Mouse (Mus musculus) stomach, postnatal 0 days (tissue): ENCODE results near the gene Hoxd13. TPM values are rescaled to one million over a fixed set of nuclear protein-coding genes. Genes with fewer than 3 reads are reported as not detected.
A peak's percentile ranks its signal among the peaks of the same experiment; 100 is the strongest.

Experiments
- ATAC-seq: fragments of 200-750 bp; cut with Nextera tagmentation; 2 replicates; pipeline ENCODE4 v1.8.0; 2017; ENCODE audit not compliant: low FRiP score, low TSS enrichment
- DNase-seq: peaks from one replicate; pipeline ENCODE4 v3.0.0-alpha.2; 2016; ENCODE audit warnings: low spot score
- H3K27ac ChIP-seq: fragments of 300-500 bp; sonication (generic); replicated peaks from 2 replicates; pipeline ENCODE4 v1.5.1; 2014; ENCODE audit warnings: mild to moderate bottlenecking, control low read depth
- H3K27me3 ChIP-seq: fragments of 300-500 bp; sonication (generic); 2 replicates; pipeline ENCODE4 v1.6.1; 2014; ENCODE audit warnings: low read length; ENCODE audit not compliant: control insufficient read depth, insufficient read depth
- H3K36me3 ChIP-seq: fragments of 300-500 bp; sonication (generic); 2 replicates; pipeline ENCODE4 v1.6.1; 2014; ENCODE audit warnings: low read length, mixed read lengths; ENCODE audit not compliant: control insufficient read depth, insufficient read depth
- H3K4me1 ChIP-seq: fragments of 300-500 bp; sonication (generic); replicated peaks from 2 replicates; pipeline ENCODE4 v1.6.1; 2014; ENCODE audit warnings: antibody characterized with exemption; ENCODE audit not compliant: control insufficient read depth, insufficient read depth
- H3K4me2 ChIP-seq: fragments of 300-500 bp; sonication (generic); replicated peaks from 2 replicates; pipeline ENCODE4 v1.6.1; 2014; ENCODE audit warnings: low read depth, mild to moderate bottlenecking, control low read depth, moderate library complexity
- H3K4me3 ChIP-seq: fragments of 300-500 bp; sonication (generic); 2 replicates; pipeline ENCODE4 v1.5.1; 2014; ENCODE audit warnings: low read depth, low read length, control low read depth
- H3K9ac ChIP-seq: fragments of 300-500 bp; sonication (generic); 2 replicates; pipeline ENCODE4 v1.6.1; 2014; ENCODE audit warnings: mild to moderate bottlenecking, low read length, control low read depth, mixed read lengths
- H3K9me3 ChIP-seq: fragments of 300-500 bp; sonication (generic); 2 replicates; pipeline ENCODE4 v1.6.1; 2016; ENCODE audit warnings: low read length; ENCODE audit not compliant: control insufficient read depth
- CTCF ChIP-seq: IDR thresholded peaks from 2 replicates; pipeline ENCODE4 v1.5.1; 2016; ENCODE audit warnings: antibody characterized with exemption, low read depth, mild to moderate bottlenecking, moderate library complexity
- EP300 ChIP-seq: optimal IDR thresholded peaks from 2 replicates; pipeline ENCODE3; 2016; ENCODE audit warnings: antibody characterized with exemption
- WGBS: fragments of 180-500 bp; shearing (Covaris S2); extraction: QIAGEN DNeasy Blood & Tissue Kit; methylation state at CpG from one replicate; pipeline ENCODE4 v1.1.7; 2014; 5-methylcytosine and 5-hydroxymethylcytosine counted together
- polyA plus RNA-seq: library from polyadenylated mRNA; unstranded; fragments of >200 nt; fragmentation: Nextera tagmentation; extraction: Ambion mirVana; gene quantifications from 2 replicates; pipeline ENCODE4 v1.2.1, GENCODE M21; 2015

Gene Hoxd13
- polyA plus RNA-seq, 1 experiment from 2014 or later = not detected

DNA sequence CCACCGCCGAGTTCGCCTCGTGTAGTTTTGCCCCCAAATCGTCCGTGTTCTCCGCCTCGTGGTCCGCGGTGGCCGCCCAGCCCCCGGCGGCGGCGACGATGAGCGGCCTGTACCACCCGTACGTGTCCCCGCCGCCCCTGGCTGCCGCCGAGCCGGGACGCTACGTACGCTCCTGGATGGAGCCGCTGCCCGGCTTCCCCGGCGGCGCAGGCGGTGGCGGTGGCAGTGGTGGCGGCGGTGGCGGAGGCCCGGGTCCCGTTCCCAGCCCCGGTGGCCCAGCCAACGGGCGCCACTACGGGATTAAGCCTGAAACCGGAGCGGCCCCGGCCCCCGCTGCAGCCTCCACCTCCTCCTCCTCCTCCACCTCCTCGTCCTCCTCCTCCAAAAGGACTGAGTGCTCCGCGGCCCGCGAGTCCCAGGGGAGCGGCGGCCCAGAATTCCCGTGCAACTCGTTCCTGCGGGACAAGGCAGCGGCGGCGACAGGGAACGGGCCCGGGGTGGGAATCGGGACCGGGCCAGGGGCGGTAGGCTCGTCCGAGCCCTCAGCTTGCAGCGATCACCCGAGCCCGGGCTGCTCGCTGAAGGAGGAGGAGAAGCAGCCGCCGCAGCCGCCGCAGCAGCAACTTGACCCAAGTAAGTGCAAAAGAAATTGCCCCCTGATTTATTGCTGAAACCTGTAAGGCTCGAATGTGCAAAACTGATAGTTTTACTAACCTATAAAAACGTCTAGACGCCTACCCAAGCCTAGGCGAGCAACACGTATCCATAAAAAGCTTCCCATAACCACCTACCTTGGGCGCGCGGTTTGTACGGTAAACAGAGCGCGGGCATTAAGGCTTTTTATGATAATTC lies 30.3 kb downstream of the Hoxd13 start:
- Histone ChIP-seq H3K9ac (no peak overlapping the region), H3K27ac (no peak overlapping the region), H3K4me3 (peak overlapping the region; percentile 37), H3K27me3 (peaks cover 33% of the 10 kb centered on the region), H3K4me2 (peak overlapping the region; percentile 49), H3K4me1 (no peaks in the 10 kb centered on the region), H3K36me3 (no peaks in the 10 kb centered on the region), H3K9me3 (no peaks in the 10 kb centered on the region)
- TF ChIP-seq CTCF = no peak
- under 1% methylated on average over 80 of the region's 86 CpGs for WGBS
- DNase-seq (peak; percentile 23), ATAC-seq (peak; percentile 41; the same call in 1 of the 2 replicates)

DNA sequence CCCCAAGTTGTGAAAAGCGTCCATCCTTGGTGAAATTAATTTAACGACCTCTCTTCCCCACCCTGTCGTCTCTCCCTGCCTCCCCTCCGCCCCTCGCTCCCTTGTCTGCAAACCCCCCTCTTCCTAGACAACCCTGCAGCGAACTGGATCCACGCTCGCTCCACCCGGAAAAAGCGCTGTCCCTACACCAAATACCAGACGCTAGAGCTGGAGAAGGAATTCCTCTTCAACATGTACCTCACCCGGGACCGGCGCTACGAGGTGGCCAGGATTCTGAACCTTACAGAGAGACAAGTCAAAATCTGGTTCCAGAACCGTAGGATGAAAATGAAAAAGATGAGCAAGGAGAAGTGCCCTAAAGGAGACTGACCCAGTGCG lies 30.9 kb downstream of the Hoxd13 start:
- Histone ChIP-seq H3K9me3 (no peaks in the 10 kb centered on the region), H3K4me2 (peak overlapping the region; percentile 49; the same call in 1 of the 2 replicates), H3K4me3 (no peak overlapping the region; the same call in 1 of the 2 replicates), H3K27me3 (peaks cover 33% of the 10 kb centered on the region), H3K36me3 (no peaks in the 10 kb centered on the region), H3K4me1 (no peaks in the 10 kb centered on the region), H3K9ac (no peak overlapping the region), H3K27ac (no peak overlapping the region)
- DNase-seq (no peak), ATAC-seq (no peak)
- TF ChIP-seq CTCF (no peak), EP300 (no peak)
- WGBS = 4% methylated on average over 17 of the region's 17 CpGs

DNA sequence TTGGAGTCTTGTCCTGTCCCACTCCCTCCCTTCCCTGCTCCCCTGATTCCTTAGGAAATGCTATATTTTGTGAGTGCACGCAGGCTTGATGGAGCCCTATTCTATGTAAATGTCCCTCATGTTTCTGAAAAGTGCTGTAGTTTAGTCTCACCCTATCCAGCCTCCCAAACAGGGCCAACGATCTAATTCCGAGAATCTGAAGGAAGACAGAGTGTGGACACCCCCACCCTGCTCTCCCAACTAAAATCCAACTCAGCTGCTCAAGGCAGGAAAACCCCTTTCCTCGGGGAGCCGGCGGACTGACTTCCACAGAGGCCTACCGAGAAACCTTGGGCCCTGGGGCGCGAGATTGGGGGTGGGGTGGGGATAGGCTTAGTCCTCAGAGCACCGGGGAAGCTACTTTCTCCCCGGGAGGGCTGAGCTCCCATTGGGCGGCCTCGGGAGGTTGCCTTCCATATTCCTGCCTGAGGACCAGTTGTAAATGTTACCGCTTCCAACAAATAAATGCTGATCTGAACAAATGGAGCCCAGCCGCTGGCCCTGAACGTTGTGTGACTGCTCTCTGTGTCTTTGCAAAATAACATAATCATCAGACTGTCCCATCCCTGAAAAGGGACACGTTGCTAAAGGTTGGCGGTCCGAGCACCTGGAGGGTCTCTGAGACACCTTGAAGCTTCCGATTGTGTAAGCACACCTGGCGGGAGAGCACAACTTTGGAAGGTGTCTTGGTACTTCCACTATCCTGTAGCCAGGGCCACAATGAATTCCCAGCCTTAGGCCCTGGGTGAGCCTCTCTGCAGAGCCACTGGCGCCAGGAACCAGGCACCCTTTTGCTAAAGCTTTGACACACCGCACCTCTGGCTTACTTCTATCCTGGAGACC lies 31.8 kb downstream of the Hoxd13 start:
- H3K9me3 ChIP-seq = no peaks in the 10 kb centered on the region
- 8% methylated on average over 23 of the region's 23 CpGs for WGBS
- TF ChIP-seq CTCF (no peak), EP300 (no peak)
- no peaks in the 10 kb centered on the region for H3K4me1 ChIP-seq
- no peak overlapping the region for H3K4me3 ChIP-seq
- ATAC-seq (no peak), DNase-seq (no peak)
- peaks cover 36% of the 10 kb centered on the region for H3K27me3 ChIP-seq
- no peak overlapping the region for H3K9ac ChIP-seq
- no peaks in the 10 kb centered on the region for H3K36me3 ChIP-seq
- H3K4me2 ChIP-seq = no peak overlapping the region
- H3K27ac ChIP-seq = no peak overlapping the region

DNA sequence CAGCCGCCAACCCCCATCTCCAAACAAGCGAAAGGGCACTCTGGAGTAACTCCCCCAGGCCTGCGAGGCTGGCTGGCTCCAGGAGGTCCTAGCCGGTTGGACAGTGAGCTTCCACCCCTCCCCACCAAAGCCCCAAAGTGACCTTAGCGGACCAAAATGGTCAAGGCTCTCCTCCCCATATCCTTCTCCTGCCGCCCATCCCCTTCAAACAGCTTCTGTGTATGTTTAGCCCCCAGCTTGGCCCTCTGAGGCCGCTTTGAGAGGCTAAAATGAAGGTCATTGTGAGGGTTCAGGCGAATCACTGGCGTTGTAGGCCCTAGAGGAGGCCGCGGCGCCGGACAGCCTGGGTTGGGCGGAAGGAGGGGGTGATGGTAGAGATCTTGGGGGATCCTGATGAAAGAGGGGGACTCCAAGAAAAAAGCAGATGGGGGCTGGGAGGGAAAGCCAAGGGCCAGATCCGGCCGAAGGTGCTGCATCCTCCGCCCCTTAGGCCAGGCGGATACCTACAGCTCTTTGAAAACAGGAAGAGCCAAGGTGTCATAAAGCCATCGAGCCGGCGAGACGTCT lies 32.5 kb downstream of the Hoxd13 start:
- ATAC-seq (no peak), DNase-seq (no peak)
- Histone ChIP-seq H3K9me3 (no peaks in the 10 kb centered on the region), H3K27me3 (peaks cover 35% of the 10 kb centered on the region), H3K4me3 (no peak overlapping the region), H3K36me3 (no peaks in the 10 kb centered on the region), H3K9ac (no peak overlapping the region), H3K4me2 (no peak overlapping the region), H3K4me1 (no peaks in the 10 kb centered on the region), H3K27ac (no peak overlapping the region)
- 9% methylated on average over 22 of the region's 22 CpGs for WGBS
- TF ChIP-seq CTCF = no peak
- no peak for TF ChIP-seq EP300

DNA sequence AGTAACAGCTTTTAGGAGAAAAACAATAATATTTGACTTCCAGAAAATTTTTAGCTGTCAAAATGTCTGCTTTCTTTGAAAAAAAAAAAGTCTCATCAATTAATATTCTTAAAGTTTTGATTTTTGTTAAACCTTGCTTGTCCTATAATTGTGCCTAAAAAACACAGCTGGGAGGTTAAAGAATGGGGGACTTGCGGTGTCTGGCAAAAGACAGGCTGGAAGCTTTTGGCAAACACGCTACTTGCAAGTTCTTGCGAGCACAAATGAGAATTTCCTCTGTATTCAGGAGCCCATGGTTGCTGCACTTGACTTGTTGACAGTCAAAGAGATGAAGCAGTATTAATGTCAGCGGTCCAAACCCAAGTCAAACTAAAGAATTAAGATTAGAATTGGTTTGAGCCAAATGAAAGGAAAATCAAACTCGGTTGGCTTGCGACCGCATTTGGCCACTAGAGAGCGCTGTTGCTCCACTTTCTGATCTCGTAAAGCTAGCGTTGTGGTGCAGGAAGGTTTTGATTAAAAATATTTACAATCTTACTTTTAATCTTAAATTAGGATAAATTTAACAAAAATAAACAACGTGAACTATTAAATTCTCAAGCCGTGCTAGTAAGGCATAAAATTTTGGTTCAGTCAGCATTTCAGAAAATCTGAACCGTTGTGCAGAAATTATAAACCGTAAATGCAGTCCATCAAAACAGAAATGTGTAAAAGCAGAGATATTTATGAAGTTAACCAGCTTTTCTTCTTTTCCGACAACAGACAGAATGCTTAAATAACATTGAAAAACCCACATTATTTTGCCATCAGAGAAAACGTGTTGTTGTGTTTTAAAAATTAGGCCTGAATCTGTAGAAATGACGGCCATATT lies 34.1 kb downstream of the Hoxd13 start:
- ATAC-seq = no peak
- Histone ChIP-seq H3K9me3 (no peaks in the 10 kb centered on the region), H3K4me2 (no peak overlapping the region), H3K27ac (no peak overlapping the region), H3K4me1 (no peaks in the 10 kb centered on the region), H3K36me3 (no peaks in the 10 kb centered on the region), H3K9ac (no peak overlapping the region), H3K4me3 (no peak overlapping the region), H3K27me3 (peaks cover 39% of the 10 kb centered on the region)
- WGBS = 15% methylated on average over 17 of the region's 17 CpGs
- TF ChIP-seq EP300 (no peak), CTCF (peak; percentile 92)
- peak; percentile 76 for DNase-seq
